Mouse (Mus musculus): ENCODE data around the gene Myo1d. TPM values are rescaled to one million over a fixed set of nuclear protein-coding genes. Genes with fewer than 3 reads are reported as not detected.
A peak's percentile ranks its signal among the peaks of the same experiment; 100 is the strongest.

Myo1d gene
- total RNA-seq, 2 experiments from 2014 or later = 34.4 to 41.9 TPM

GRCm38 (mm10) chr11:80622233-80623037 lies 157.4 kb downstream of the Myo1d start:
- no peak for DNase-seq (ENCODE audit: low spot score in 2 of 2)

DNA sequence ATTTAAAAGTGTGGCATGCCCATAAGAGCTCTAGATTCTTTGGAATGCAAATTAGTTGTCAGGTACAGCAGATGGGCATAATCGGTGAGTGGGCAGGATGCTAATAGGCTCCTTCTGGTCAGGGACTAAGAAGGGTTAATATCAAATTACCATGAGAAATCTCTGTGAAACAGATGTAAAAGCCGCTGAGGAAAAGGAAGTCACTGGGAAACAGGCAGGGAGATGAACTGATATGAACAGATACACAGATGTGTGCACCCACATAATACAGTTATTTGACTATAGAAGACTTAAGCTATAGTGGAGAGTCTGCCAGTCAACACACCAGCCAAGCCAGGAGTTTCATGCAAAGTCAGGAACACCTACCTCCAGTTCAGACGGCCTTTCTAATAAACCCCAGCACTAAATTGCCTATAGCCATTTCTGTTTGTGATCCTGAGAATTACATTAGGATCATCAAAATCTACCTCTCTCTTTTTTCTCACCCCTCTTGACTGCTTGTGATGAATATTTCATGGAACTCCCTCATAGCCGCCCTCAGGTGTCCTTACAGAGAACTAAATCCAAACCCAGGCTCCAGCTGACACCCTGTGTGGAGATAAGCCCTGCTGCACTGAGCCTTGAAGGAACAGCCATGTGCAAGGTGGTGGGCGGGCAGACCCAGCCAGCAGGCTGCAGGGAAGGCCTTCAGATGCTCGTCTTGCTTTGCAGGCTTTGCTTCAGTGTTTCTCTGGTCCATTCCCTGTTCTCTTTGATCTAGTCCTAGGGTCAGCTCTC lies 164.7 kb downstream of the Myo1d start:
- DNase-seq (ENCODE audit: low spot score in 2 of 2) = no peak

GRCm38 (mm10) chr11:80614418-80614817 lies 165.4 kb downstream of the Myo1d start:
- no peak for DNase-seq (ENCODE audit: low spot score in 2 of 2)

- no peak for DNase-seq (ENCODE audit: low spot score in 2 of 2)
Measured at GRCm38 (mm10) chr11:80613534-80613933, 166.3 kb downstream of the Myo1d start.

DNA sequence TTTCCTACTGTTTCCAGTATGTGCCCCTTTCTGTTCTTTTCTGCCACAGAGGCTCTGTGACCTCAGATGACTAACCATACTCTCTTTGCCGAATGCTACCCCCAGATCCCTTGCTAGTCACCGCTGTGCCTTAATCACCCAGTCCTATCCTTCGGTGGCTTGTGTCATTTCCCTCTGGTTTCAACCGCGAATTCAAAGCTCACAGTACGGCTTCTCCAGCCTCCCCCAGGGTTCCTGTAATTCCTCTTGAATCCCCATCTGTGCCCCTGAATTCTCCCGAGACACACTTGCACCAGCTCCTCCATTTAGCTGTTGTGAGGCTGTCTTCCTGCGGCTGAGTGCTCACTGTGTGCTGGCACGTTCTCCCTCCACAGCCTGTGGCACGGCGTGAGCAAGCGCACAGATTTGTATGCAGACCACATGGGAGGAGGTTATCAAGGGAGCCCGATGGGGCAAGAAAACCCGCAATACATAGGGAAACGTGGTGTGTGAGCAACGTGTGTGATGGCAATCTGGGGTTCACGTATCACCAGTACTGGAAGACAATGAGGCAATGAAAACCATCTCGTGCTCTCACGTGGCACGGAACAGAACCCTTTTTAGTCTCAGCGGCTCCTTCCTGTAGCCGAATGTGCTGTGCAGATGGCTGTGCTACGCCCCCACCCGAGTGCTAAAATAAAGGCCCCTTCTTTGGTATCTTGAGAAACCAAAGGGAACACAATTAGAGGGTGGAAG lies 177.0 kb downstream of the Myo1d start:
- DNase-seq (ENCODE audit: low spot score in 2 of 2) = no peak

DNA sequence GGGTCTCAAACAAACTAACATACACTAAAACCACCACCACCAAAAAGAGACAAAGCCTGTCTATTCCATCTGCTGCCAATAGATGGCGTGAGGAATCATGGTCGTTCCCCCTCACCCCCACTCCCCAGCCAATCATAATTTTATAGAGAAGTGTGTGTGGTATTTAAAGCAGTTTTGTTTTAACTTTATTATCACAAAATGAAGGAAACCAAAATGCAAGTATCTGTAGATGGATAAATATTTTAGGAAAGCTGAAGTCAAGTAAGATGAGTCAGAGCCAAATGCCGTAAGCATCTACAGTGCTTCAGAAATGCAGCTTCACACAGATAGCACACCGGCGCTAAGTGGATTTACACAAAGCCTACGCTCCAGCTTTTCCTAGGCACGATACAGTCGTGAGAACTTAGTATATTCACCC lies 177.8 kb downstream of the Myo1d start:
- DNase-seq (ENCODE audit: low spot score in 2 of 2) = no peak

GRCm38 (mm10) chr11:80601040-80601864 lies 178.6 kb downstream of the Myo1d start:
- no peak for DNase-seq (ENCODE audit: low spot score in 2 of 2)

DNA sequence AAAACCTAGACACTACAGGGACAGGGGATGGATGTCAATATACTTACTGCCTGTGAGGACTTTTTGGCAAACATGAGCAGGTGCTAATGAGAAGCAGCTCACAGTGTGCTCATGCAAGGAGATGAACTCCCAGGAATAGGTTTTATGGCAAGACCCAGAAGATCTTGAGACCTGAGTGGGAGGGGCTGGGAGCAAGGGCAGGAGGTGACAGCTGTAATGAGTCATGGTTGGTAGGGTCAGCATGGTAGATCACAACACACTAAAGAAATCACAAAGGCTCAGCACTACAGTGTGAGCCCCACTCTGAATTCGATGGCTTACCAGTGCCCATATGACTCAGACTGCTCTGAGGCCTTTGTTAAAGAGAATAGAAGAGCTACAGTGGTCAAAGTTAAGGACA lies 184.3 kb downstream of the Myo1d start:
- DNase-seq (ENCODE audit: low spot score in 2 of 2) = no peak

DNA sequence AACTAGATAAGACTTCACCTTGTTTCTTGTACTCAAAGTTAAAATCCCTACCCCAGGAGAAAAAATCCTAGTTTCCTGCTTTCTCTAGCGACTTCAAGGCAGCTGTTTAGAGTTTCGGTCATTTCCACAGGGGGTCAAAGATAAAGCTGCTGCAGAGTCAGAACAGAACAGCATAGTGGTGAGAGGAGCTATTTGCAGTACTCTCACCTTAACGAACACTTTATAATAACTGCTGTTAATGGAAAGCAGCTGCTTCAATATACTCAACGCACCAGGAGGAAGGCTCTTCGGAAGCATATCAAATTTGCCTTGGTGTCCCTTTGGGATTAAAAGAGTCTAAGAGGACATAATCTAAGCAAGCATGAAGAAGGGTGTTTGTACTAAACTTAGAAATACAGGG lies 190.4 kb downstream of the Myo1d start:
- no peak for DNase-seq (ENCODE audit: low spot score in 2 of 2)

- no peak for DNase-seq (ENCODE audit: low spot score in 2 of 2)
Measured at GRCm38 (mm10) chr11:80585761-80586160, 194.1 kb downstream of the Myo1d start.

DNA sequence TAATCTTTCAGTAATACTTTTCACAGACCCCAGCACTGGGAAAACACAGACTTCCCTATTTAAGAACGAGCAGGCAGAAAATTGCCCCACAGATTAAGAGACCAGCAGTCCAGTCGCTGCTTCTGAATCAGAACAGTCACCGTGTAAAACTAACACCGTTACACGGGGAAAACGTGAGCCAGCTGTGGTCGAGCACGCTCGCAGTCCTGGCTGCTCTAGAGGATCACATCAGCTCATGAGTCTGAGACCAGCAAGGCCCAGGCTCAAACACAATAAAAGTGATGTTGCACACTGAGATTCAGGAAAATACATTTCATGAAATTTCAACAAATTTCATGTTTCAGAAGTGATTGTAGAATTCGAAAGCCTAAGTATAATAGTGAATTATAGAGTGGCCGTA lies 194.6 kb downstream of the Myo1d start:
- no peak for DNase-seq (ENCODE audit: low spot score in 2 of 2)

DNA sequence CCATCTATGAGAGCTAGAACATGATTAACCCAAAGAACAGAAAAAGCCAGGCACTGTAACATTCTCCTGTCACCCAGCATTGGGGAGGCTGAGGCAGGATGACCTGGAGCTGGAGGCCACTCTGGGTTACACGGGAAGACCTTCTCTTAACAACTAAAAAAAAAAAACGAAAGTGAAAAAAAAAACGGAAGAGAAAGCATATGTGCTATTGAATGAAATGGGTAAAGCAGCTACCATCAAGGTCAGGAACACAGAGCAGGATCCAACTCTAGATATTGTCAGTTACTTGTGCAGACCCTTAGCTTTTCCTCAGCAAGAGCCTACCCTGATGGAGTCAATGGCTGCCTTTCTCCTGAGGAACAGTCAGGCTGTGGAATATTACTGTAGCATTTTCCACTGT lies 199.3 kb downstream of the Myo1d start:
- no peak for DNase-seq (ENCODE audit: low spot score in 2 of 2)

DNA sequence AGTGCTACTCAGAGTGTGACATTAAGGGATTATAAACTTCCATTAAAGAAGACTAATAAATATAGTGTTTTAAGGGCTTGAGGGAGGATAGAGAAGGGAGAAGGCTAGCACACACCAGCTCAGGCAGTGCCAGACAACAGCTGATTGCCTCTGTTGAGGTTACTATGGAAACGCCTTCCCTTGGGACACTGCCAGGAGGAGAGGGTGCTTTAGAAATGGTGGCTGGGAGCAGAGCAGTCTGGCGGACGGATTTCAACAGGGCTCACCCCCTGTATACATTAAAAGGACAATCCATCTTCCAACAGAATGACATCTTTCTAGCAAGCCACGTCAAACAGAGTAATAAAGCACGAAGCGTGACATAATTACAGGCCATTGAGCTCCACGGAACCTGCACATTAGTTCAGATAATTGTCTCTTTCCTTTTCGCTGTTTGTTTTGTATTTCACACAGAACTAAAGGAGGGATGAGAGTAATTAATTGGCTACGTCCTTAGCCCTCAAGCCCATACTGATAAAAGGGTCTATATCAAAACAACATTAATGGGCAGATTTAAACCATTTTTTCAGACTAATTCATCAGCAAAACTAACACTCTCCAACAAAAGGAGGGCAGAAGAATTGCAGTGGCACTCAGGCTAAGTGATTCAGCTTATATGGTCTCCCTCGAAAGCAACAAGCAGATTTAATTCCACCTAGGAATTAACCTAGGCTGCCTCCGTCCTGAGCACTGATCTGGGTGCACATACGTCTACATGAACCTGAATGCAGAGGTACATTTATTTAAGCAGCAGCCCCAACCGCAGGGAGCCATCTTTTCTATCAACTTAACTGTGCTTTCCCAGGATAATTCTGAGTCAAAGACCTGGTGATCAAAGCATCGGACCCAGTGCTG lies 201.8 kb downstream of the Myo1d start:
- DNase-seq (ENCODE audit: low spot score in 2 of 2) = peak; percentile 51 to 59

DNA sequence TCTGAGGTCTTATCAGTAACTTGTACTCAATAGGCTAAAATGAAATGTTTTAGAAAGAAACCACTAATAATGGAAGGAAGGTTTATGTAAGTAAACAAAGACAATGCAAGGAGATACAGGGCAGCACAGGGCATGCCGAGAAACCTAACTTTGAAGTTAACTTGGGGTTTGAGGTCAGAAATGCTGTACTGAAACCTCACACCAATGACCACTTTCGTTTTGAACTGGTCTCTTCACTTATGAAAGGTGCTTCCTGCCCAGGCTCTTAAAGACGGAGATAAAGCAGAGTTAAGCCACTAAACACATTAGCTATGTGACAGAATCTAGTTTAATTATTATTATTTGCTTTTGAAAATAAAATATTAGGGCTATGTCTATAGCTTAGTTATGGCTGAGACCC lies 204.0 kb downstream of the Myo1d start:
- no peak for DNase-seq (ENCODE audit: low spot score in 2 of 2)

DNA sequence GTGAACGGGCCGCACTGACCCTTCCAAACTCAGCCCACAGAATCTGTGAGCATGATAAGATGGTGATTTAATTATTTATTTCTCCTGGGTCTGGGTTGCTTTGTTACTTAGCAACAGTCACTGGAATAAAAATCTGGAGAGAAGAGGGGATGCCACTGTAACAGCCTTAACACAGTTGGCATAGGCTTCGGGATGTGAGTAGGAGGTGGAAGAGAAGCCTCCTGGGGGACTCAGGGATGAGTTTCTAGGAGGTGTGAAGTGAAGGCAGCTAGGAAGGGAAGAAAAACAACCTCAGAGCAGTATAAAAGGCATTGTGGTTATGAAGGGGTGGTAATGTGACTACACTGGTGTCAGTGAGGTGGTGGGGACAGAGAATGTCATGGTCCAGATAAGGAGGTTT lies 213.5 kb downstream of the Myo1d start:
- DNase-seq (ENCODE audit: low spot score in 2 of 2) = no peak

- DNase-seq (ENCODE audit: low spot score in 2 of 2) = no peak
Measured at GRCm38 (mm10) chr11:80564975-80565965, 214.6 kb downstream of the Myo1d start.

GRCm38 (mm10) chr11:80562479-80562878 lies 217.3 kb downstream of the Myo1d start:
- DNase-seq (ENCODE audit: low spot score in 2 of 2) = no peak

- no peak for DNase-seq (ENCODE audit: low spot score in 2 of 2)
Measured at GRCm38 (mm10) chr11:80560770-80561169, 219.1 kb downstream of the Myo1d start.

GRCm38 (mm10) chr11:80555416-80555815 lies 224.4 kb downstream of the Myo1d start:
- DNase-seq (ENCODE audit: low spot score in 2 of 2) = no peak
